In genomic region chr10:121391901-121392300, GRCm38 (mm10) we compare ENCODE assay signal across 18 mouse cellular contexts.
"Had no signal": no experiment of that assay in that cellular context is flagged by ENCODE, and none has a peak within 500 bp of the region (broad histone marks: within the 10 kb centered on the region; RNA-seq: fewer than 3 reads in every experiment).

No protein-coding gene starts in this region.

- DNase-seq: kidney, postnatal 36 days; layer of hippocampus, adult 9-11 months; layer of hippocampus, postnatal 36 days; liver; liver, embryonic 13.5 days; liver, postnatal 0 days; lung, postnatal 14 days; right cerebral cortex, postnatal 14 days; thymus, adult 18-20 months; thymus, postnatal 14 days had no signal

- ATAC-seq: liver, postnatal 0 days; midbrain, embryonic 15.5 days had no signal

- H3K4me3 ChIP-seq: limb, embryonic 12.5 days; liver, embryonic 13.5 days; lung, embryonic 15.5 days; megakaryocyte, embryonic 14.5 days; midbrain, embryonic 15.5 days; neural tube, embryonic 12.5 days had no signal

- H3K27ac ChIP-seq: kidney, postnatal 0 days; limb, embryonic 12.5 days; liver, embryonic 13.5 days; lung, embryonic 15.5 days; macrophage; midbrain, embryonic 15.5 days; neural tube, embryonic 12.5 days; stomach, postnatal 0 days had no signal
